Mouse (Mus musculus) embryo, embryonic 11 days (tissue): ENCODE data around the gene Limch1.

ENCODE experiments used
- DNase-seq: peaks from one replicate; pipeline ENCODE4 v3.0.0-alpha.2; 2015

The Limch1 gene

DNA sequence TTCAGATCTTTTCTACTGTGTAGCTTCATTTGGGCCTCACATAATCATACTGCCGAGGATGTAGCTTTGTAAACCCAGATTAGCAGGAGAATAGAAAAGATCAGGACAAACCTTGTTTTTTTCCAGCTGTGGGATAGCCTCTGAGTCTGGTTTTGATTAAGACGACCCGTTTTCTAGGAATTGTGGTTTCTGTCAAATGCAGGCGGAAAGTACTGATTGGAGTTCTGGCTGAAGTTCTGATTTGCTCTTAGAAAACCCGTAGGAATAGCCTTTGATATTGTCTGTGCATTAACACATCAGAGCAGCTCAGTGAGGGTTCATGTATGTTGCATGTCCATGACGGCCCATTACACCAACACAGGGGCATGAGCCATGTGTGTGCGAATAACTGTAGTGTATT lies 246.8 kb downstream of the Limch1 start:
- DNase-seq: no peak

- no peak for DNase-seq
Observed at GRCm38 (mm10) chr5:66993076-66993475, 247.4 kb downstream of the Limch1 start.

GRCm38 (mm10) chr5:66996124-66996523 lies 250.5 kb downstream of the Limch1 start:
- DNase-seq: peak; percentile 80

GRCm38 (mm10) chr5:66996886-66997599 lies 251.4 kb downstream of the Limch1 start:
- DNase-seq: peak; percentile 92

- DNase-seq: no peak
Observed at GRCm38 (mm10) chr5:66997600-66997930, 251.9 kb downstream of the Limch1 start.

DNA sequence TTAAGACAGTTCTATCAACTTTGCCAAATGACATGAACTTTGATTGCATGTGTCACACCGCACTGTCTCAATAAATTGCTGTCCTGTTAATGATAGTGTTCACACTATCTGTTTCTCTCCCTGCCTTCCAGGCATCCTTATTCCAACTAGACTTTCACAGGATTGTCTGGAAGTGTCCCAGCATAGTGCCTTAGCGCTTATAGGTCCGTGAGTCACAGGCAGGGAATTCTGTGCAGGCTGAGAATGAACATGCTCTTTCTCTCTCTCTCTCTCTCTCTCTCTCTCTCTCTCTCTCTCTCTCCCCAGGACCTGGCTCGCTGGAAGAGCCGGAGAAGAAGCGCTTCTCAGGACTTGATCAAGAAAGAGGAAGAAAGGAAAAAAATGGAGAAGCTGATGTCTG lies 252.7 kb downstream of the Limch1 start:
- DNase-seq: no peak

GRCm38 (mm10) chr5:67002346-67002745 lies 256.7 kb downstream of the Limch1 start:
- DNase-seq: no peak

DNA sequence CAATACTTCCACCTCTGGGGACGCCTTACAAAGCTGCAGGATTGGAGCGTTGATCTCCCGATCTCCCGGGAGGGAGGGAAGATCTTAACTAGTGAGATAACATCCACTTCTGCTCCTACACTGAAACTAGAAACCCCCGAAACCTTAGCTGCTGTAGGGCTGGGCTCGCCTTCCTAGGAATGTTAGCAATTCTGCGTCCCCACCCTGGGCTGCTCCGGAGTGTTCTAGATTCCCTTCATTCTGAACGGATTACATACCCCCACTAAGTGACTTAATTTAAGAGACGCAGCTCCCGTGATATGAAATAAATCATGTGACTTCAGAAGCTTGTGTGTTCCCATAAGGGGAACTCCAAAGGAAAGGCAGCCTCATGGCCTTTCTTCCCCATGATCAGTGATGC lies 259.0 kb downstream of the Limch1 start:
- no peak for DNase-seq

GRCm38 (mm10) chr5:67011043-67011870 lies 265.6 kb downstream of the Limch1 start:
- no peak for DNase-seq

DNA sequence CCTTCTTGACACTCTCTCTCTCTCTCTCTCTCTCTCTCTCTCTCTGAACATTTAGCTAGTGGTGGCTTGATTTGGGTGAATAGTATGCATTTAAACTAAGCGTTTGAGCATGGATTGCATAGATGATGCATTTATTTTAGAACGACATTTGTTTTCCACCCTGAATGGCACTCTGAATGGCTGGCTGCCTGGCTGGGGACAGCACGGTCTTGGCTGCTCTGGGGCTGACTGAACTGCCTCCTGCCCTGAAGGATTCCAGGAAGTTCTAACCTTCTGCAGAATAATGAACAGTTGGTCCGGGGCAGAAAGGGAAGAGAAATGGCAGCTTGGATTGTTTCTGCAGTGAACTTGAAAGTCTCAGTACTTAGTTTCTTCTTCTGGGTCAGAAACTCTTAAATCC lies 266.4 kb downstream of the Limch1 start:
- DNase-seq: no peak

- no peak for DNase-seq
Observed at GRCm38 (mm10) chr5:67013926-67014325, 268.3 kb downstream of the Limch1 start.

- DNase-seq: peak; percentile 81
Observed at GRCm38 (mm10) chr5:67016450-67016849, 270.8 kb downstream of the Limch1 start.

DNA sequence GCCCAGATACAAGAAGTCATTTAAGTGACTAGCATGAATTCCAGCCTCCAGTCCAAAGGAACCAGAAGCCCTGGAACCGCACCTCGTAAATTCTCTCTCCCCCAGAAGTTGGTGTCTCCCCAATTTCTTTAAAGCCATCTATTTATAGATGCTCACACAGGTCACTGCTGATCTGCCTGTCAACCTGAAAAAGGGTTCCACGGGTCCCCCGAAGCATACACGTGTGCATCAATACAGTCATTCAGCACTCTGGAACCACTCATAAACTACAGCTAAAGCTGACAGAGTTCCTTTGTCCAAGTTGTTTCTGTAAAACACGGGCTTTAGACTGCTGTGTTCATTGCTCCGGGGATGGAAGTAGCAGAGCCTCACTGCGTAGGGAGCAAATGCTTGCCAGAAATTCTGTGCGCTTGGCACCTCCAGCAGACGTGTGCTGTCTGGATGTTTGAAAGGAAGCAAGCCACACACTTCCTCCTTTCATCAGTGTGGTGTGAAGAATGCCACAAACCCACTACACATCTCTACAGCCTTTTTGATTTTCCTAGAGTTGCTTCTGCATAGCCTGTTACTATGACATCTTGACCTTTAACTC lies 278.9 kb downstream of the Limch1 start:
- DNase-seq: no peak

DNA sequence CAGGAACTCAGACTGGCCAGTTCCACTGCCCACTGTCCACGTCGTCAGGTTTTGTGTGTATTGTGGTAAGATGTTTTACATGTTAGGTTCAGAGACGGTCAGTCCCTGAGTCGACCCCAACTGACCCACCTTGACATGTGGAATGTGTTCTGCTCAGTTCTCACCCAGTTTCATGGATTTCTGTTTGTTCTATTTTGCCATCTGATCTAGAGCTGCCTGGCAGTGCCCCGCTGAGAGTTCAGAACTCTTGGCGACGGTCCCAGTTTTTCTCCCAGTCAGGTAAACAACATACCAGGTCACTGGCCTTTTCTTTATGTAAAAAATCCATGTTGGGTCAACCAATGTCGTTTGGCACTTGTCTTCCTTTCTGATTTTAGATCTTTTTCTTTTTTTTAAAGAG lies 279.5 kb downstream of the Limch1 start:
- no peak for DNase-seq

GRCm38 (mm10) chr5:67025581-67025980 lies 280.0 kb downstream of the Limch1 start:
- no peak for DNase-seq

DNA sequence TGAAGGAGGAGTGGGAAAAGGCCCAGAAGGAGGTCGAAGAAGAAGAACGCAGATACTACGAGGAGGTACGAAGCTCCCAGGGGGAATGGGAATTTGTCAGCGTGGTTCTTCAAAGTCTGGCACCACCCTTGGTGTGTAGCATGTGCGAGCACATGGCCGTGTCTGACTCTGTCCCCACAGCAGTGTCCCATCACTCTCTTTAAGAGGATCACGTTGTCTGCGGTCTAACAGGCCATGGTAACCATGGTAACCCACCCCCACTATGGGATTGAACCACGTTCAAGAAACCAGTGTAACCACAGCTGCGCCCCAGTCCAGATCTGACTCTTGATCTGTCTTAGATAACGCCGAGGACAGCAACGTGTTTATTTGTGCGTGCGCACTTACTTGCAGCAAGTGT lies 283.2 kb downstream of the Limch1 start:
- DNase-seq: peak; percentile 29

GRCm38 (mm10) chr5:67029946-67030345 lies 284.3 kb downstream of the Limch1 start:
- no peak for DNase-seq

DNA sequence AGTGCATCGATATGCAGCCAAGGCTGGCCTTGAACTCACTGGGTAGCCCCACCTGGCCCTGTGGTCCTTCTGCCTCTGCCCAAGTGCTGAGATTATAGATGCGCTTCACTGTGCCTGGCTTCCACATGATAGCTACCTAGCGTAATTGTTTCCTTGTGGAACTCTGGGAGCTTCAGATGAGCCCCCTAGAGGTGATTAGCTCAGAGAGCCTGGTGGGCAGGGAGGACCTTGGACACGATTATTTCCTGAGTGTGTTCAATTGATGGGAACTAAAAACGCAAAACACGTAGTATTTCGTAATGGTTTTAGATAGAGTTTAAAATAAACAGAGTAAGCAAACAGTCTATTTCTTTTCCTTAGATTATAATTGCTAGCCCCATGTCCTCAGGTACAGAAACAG lies 287.0 kb downstream of the Limch1 start:
- no peak for DNase-seq

- no peak for DNase-seq
Observed at GRCm38 (mm10) chr5:67043932-67044331, 298.3 kb downstream of the Limch1 start.

GRCm38 (mm10) chr5:67048003-67048402 lies 302.4 kb downstream of the Limch1 start:
- DNase-seq: peak; percentile 82

DNA sequence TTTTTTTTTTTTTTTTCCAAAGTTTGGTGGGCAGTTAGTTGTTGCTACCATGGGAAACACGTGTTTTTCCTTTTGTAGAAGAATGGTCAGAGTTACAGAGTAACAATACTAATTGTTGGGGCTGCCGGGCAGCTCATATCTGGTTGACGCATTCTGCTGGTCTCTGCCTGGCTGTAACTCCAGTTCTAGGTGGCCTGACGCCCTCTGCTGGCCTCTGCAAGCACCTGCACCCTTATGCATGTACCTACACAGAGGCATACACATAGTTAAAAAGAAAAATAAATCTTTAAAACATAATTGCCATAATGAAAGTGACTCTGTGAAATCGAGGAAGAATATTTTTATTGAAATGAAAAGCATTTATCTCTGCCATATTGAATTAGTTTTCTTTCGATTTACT lies 312.2 kb downstream of the Limch1 start:
- no peak for DNase-seq

DNA sequence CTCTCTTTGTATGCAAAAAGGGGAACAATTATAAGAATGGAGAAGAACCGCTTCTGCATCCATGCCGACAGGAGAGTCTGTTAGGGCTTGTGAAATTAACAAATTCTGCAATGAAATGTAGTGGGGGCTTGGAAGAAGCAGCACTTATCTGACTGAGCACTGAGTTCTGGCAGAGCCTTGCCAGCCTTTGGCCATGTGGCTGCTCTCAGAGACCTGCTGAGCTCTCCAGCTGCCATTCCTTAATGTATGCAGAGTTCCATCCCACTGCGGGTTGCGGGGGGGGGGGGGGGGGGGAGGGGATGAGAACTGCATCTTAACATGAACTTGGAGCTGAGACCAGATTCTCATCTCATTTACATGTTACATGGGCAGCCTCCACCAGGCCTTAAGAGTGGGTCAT lies 314.9 kb downstream of the Limch1 start:
- DNase-seq: no peak

- no peak for DNase-seq
Observed at GRCm38 (mm10) chr5:67063596-67063995, 318.0 kb downstream of the Limch1 start.

DNA sequence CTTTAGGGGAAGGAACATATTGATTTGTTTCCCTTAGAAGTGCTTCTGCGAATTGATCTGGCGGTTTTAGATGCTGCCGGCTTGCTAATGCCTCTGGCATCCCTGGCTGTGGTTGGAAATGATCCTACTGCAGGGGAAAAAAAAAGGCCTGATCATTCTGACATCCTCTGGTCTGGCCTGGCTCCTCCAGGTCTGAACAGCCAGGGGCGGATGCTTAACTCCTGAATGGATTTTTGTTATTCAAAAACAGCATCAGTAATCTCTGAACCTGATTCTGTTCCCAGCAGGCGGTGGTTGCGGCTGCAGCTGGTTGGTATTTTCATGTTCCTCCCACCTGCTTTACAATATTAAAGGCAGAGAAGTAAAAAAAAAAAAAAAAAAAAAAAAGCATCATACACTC lies 337.5 kb downstream of the Limch1 start:
- DNase-seq: no peak
